Mouse (Mus musculus) 3T3-L1 (cell line): ENCODE results near the gene Fam47e.
"Not testable (repeated sequence)": the region's sequence is repeated elsewhere in the genome, so short reads cannot be mapped to it uniquely, and the experiment has no call there.

Experiments
- DNase-seq: peaks from one replicate; pipeline ENCODE4 v3.0.0-alpha.2; 2015; ENCODE audit warnings: low read depth, low spot score

The Fam47e gene

GRCm38 (mm10) chr5:92554891-92555511 is at the start of gene Fam47e:
Gene Fam47e (plus strand): TSS chr5:92555069.
- DNase-seq, result no peak

DNA sequence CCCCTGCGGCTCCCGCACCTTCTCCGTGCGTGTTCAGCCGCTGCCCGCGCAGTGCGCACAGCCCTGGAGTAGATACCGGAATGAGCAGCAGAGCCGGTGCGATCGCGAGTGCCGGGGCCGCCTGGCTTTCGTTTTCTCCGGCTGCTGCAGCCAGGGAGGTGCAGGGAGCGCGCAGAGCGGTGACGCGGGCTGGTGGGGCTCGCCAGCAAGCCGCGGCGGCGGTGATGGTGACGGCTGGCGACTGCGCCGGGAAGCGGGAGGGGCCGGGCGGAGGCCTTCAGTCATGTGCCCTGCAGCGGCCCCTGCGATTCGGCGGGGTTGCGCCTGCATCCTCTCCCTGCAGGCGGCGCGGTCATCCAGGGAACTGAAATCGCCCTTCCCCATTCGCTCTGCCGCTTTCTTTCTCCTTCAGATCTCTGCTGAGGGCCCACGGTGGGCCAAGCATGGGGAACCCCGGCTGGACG is 49.4 kb upstream of the Fam47e start:
- peak; percentile 92 for DNase-seq

GRCm38 (mm10) chr5:92506301-92506729 is 48.6 kb upstream of the Fam47e start:
- peak; percentile 55 for DNase-seq

DNA sequence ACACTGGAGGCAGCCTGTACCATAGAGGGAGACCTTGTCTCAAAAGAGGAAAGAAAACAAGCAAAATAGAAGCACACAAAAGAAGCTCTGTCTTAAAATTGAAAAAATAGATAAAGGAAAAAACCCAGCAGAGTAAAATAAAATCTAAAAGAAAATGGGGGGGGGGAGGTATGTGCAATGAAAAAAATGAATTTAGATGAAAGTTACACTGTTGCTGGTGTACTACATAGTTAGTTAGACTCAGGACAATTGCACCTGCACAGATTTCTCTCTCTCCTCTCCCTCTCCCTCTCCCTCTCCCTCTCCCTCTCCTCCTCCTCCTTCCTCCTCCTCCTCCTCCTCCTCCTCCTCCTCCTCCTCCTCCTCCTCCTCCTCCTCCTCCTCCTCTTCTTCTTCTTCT is 48.1 kb upstream of the Fam47e start, which contains the start of gene Scarb2:
Gene Scarb2, minus strand, starts transcription at position 101 of the 400 bp plus-strand sequence.
- DNase-seq, result no peak

- no peak for DNase-seq
These were observed 46.0 kb upstream of the Fam47e start for GRCm38 (mm10) chr5:92508853-92509252.

- DNase-seq, result no peak
These were observed 43.6 kb upstream of the Fam47e start for GRCm38 (mm10) chr5:92511256-92511655.

DNA sequence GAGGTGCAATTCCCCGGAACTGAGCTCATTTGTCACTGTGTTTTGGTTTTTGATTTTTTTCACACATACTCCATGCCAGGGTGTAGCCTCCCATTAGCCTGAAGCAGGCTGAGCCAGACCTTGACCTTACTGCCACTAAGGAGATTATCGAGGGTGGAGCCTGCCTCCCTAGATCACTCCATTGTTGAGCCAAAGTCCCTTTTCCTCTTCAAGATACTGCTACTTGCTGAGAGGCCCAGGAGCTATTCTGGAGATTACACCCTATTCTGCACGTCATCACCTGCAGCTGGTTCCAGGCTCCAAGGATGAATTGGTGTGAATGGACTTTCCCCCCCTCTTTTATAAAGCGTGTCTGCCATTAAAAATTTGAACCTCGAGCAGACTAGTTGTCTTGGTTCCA is 42.8 kb upstream of the Fam47e start:
- DNase-seq, result no peak

- DNase-seq, result not testable (repeated sequence)
These were observed 33.7 kb upstream of the Fam47e start for GRCm38 (mm10) chr5:92521131-92521530.

DNA sequence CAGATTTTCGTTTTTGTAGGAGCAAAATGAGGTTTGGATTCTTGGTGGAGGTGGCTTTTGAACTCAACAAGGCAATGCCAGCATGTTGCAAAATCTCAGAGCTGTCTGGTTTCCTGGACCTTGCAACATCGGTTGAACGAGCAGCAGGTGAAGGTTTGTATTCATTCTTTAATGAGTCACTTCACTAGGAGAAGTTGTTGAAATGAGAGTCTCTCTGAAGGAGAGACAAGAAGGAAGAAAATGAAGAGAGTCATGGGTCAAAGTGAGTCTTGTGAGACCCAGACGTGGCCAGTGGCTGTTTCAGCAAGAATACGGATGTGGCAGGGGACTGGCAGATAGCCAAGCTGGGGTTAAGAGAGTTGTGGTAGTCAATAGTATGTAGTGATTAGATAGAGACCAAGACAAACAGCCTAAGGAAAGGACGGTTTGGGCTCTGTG is 30.0 kb upstream of the Fam47e start:
- no peak for DNase-seq

DNA sequence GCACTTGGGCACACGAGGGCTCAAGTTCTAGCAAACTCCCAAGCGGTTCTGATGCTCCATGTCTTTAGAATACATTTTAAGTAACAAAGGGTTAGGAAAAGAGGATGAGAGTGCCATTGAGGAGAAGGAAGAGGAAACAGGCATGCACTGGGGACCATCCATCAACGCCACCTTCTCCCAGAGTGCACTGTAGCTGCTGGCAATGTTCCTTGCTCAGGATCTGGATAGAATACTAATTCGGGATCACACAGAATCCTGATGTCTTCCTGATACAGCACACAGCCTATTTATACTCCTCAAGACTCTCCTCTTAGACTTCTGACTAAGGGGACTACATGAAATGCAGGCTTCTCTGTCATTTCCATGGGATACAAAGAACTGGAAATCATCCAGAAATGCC is 15.2 kb upstream of the Fam47e start:
- no peak for DNase-seq

DNA sequence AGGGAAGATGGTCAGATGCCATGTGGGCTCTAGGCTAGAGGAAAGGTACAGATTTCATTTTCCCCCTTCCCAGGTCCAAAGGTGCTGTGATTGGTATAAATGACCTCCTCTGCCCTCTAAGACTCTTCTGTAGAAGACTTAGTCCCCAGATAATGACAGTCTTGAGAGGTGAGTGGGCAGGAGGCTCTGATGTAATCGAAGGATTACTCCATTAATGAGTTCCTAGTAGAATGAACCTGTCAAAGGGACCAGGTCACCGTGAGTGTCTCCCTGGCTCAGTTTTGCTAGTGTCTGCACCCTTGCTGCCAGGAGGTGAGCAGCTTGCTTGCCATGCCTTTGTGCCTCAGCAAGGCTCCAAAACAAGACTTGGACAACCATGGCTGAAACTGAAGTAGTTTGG is 2.3 kb upstream of the Fam47e start:
- no peak for DNase-seq

DNA sequence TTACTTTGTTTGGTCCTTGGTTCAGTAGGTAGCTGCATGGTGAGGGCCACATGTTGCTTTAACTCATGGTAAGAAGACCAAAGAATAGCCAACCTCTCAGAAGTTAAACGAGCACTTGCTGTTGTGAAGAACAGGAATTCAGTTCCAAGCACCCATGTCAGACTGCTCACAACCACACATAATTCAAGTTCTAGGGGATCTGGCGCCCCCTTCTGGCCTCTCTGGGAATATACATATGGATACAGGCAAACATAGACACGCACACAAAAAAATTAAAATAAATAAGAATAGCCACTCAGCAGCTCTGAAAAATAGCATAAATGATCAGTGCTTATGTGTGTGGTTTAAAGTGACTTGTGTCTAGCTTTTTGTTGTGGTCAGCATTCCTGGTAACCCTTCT is 930 bp upstream of the Fam47e start:
- DNase-seq, result peak; percentile 19

DNA sequence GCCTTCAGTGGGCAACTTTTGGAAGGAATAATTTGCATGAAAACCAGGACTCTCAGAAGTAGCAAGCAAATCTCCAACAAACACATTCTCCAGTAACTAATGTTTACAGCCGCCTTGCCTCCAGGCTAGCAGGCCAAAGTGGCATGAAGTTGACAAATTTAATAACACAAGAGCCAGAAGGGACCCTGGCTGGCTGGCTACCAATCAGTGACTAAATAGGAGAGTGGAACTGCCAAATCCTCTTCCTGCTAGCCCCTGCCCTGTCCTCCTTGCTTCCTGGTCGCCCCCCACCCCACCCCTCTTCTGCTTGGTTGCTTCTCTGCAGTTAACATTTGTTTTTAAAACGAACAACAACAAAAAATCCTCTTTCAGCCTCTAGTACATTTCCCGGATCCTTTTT is 426 bp upstream of the Fam47e start:
- DNase-seq, result no peak

GRCm38 (mm10) chr5:92555905-92556304 is 1.0 kb downstream of the Fam47e start:
- no peak for DNase-seq

- DNase-seq, result no peak
These were observed 2.6 kb downstream of the Fam47e start for GRCm38 (mm10) chr5:92557508-92557907.

DNA sequence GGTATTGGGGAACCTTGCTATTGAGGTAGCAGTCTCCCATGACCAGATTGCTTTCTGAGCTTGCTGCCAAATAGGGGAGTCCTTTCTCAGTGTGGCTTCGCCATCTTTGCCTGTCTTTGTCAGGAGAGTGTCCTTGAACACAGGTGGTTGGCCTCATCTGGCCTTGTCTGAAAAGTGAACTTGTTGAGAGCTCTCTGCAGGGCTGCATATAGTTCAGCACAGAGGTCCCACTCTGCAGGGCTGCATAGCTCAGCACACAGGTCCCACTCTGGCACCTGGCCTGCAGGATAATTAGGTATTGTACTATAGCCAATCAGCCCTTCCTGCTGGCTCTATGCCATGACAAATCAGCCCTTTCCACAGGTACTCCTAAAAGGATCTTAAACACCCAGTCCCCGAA is 5.3 kb downstream of the Fam47e start:
- no peak for DNase-seq

DNA sequence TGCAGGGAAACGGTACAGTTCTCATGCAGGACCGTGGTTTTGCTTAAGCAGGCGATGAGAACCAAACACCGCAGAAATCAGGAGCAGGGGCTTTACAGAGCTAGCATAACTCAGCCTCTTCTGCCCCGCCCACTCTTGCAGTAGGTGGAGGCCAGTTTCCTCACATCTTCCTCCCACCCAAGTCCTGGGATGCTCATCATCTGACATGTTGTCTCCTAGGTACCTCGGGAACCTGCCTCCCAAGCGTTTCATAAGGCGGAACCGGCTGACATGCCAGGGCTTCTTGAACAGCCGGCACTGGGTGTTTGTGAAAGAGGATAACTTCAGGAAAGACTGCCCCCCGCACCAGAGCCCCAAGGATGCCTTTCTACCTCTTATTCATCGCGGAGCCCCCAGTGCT is 7.1 kb downstream of the Fam47e start:
- DNase-seq, result no peak

- DNase-seq, result no peak
These were observed 16.4 kb downstream of the Fam47e start for GRCm38 (mm10) chr5:92571232-92571631.

GRCm38 (mm10) chr5:92579559-92579958 is 24.7 kb downstream of the Fam47e start:
- DNase-seq, result no peak

DNA sequence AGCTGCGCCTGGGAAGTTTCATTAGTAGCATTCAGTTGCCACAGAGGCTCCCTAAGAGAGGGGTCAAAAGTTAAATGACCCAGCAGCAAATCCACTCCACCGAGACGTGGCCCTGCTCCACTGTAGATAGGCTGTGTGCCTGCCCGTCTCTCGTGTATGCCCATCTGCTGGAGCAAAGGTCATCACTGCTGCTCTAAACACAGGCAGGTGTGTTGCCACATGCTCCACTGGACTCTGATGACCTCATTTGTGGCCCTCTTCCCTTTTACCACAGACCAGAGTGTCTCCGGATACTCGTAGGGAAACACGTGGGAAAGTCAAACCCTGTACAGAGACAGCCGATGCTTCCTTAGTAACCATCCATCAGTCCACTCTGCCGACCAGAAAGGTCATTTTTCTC is 31.1 kb downstream of the Fam47e start:
- DNase-seq, result no peak

DNA sequence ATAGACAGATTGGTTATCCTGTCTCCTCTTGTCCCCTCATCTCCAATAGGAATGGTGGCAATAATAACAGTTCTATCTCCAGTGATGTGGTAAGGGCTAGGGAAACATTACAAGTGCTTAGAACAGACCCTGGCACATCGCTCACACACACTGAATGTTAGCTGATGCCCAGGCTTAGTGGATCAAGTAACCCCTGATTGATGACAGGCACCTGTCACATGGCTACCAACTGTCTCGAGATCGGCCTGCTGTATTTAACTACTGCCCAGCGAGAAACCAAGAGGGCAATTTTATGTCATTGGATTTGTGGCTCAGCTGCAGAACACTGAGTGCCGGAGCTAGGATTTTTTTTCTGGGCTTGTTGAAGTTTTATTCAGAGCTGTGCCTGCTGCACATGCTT is 40.2 kb downstream of the Fam47e start:
- DNase-seq, result no peak

- DNase-seq, result no peak
These were observed 42.0 kb downstream of the Fam47e start for GRCm38 (mm10) chr5:92596865-92597264.

- DNase-seq, result peak; percentile 88
These were observed 44.2 kb downstream of the Fam47e start for GRCm38 (mm10) chr5:92599030-92599429.
